Mouse (Mus musculus): ENCODE data around the gene Tspan18.

Gene Tspan18

DNA sequence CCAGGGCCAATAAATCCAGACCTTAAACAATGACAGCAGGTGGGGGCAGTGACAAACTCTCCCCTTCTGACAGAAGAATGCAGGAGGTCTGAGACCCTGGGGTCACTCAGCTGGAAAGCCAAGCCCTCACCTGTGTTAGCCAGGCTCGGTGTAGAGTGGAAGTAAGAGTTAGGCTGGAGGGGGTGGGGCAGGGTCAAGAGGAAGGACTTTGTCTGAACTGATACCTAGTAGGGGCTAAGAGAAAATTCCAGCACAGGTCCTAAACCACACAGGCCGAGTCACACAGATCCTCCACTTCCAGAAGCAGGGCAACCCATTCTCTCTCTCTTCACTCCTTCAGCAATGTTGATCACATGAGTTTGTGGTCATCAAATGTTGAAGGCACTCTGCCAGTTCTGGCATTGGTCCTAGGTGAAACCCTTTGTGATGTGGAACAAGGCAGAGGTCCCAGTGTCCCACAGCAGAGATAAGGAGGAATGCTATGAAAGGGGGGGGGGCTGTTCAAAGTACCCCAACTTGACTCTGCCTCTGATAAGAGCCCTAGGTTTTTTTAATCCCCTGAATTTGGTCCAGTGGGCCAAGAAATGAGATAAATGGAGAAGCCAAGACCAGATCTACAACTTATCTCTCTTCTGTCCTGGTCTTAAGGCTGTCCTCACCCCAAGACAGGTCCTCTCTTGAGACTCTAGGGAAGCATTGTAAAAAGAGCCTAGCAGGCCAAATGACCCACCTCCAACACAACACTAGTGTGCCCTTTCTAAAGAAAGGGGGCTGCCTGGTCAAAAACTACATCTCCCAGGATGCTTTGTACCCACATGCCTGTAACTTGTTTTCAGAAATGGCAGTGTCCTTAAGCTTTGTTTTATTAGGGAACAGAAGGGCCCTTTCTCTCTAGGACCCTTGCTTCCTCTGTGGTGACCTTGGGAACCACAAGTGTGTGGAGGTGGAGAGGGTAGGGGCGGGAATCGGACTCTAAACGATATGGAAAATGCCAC lies 71.7 kb downstream of the Tspan18 start:
- no peak for DNase-seq (ENCODE audit: extremely low spot score)

DNA sequence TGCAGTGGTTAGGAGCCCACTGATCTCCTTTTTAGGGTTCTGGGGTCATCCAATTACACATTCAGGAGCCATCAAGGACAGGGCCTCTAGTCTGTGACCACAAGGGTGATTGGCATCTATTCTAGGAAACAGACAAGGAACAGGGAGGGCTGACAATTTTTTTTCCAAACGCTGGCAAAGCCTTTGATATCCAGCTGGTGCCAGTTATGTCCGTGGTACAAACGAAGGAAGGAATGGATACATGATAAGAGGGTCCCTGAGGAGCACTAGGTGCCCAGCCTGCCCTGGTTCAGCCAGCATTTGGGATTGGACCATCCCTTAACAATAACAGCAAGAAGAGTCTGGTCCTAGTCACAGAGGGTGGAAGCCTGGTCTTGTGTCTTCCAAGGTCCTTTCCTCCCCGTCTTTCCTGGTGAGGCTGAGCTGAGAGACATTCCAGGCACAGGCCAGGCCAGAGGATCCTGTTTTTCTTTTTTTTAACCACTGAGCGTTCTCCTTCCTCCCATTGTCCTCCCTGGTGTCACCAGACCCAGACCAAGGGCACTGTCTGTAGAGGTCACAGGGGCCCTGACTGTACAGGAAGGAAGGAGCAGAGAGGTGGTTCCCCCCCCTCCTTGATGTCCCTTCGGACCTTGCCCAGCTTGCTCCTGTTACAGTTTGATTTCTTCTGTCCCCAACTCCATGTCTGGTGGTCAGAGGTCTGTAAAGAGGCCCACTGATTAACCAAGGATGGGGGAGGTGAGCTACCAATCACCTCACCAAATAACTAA lies 72.6 kb downstream of the Tspan18 start:
- no peak for DNase-seq (ENCODE audit: extremely low spot score)

DNA sequence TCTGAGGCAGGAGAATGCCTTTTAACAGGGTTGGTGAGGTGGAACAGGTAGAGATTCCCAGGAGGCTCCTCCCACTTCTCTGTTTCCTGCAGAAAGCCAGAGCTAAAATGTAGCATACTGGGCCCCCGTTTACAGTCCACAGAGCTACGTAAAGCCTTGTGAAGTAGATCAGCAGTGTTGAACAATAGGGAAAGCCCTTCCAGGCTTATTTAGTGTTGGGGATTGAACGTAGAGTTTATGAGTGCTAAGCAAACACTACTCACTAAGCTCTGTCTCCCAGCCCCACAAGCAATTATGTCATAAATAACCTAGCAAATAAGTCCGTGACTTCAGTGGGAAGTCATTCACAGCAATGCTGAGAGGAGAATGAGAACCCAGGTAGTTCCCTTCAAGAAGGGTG lies 76.7 kb downstream of the Tspan18 start:
- DNase-seq (ENCODE audit: extremely low spot score), result no peak

DNA sequence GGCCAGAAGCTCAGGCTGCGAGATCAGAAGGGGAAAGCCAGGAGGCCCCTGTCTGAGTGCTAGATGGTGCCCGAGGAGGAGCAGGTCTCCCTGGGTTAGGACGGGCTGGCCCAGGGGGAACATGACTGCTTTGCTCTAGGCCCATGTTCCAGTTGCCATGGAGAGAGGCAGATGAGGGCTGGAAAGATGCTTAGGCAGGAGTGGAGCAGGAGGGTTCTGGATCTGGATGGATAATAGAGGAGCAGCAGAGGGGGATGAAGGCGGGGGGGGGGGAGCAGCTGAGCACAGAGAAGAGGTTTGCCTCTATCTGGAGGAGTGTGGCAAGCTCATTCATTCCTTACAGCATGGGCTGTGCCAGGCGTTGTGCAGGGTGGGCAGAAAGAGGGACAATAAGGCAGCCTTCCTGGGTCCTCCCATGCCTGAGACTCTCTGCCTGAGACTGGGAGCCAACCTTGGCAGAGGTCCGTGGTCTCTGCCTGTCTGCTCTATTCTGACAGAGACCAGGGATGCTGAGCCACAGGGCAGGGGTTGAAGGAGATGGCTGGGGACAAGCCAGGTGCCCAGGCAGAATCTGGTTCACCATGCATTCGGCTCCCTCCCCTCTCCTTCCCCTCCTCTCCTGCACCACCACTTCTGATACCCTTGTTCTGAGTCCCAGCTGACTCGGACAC lies 77.4 kb downstream of the Tspan18 start:
- no peak for DNase-seq (ENCODE audit: extremely low spot score)

DNA sequence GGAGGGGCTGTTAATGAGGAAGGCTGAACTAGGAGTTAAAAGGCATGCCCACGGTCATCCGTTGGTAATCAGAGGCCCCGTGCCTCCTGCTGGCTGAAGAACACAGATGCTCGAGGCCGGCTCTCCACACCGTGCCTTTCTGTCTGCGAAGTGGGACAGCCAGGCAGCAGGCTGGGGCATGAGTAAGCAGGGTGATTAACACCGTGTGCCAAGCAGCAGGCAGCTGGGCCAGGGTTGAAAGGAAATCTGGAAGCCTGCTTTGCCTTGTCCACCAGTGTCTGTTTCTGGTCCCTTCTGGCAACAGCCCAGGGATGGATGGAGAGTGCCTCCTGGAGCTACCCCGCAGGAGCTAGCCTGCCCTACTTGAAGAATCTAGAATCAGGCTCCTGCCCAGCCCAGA lies 81.9 kb downstream of the Tspan18 start:
- DNase-seq (ENCODE audit: extremely low spot score), result no peak

DNA sequence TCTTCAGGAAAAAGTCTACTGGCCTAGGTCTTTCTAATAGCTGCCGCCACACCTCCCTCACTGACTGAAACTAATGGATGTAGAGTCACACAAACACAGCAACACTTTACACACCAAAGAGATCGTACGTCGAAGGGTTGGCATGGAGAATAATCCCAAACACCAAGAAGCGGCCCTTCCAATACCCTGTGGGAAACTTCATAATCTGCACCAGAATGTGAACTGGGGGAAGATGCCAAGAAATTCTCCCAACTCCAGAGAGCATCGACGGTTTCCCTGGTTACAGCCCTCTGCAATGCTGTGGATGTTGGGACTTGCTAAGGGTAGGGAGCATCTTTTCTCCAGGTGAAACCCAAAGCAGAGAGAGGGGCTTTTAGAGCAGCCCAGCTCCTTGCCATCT lies 83.7 kb downstream of the Tspan18 start:
- no peak for DNase-seq (ENCODE audit: extremely low spot score)

DNA sequence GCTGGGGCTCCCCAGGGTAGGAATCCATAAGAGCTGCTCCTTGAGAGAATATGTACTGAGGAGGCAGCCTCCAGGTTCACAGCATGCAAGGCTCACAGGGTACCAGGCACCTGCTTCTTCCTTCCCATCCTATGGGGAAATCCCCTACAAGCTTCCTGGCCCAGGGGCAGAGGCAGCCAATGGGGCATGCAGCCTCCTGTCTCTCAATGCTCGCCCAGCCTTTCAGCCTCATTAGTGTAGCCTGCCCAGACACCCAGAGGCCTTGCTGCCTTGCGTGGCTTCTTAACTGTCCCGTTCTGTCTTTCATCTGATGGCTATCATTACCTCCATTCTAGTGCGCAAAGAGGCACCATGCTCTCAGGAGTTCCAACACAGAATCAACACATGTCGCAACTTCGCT lies 85.2 kb downstream of the Tspan18 start:
- no peak for DNase-seq (ENCODE audit: extremely low spot score)

DNA sequence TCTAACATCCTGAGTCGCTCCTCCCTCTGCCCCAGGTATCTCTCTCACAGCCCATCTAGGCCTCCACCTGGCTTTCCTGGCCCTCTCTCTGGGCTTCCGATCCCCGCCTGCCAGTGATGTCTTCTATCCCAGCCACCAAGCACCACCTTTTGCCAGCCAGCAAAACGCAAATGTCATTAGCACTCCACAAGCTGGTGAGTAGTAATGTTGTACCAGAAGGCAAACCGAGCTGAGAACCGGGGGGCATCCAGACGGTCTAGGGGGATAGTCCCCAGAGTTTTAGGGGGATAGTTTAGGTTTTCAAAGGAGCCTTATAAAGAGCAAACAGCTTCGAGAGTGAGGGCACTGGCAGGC lies 90.2 kb downstream of the Tspan18 start:
- no peak for DNase-seq (ENCODE audit: extremely low spot score)

DNA sequence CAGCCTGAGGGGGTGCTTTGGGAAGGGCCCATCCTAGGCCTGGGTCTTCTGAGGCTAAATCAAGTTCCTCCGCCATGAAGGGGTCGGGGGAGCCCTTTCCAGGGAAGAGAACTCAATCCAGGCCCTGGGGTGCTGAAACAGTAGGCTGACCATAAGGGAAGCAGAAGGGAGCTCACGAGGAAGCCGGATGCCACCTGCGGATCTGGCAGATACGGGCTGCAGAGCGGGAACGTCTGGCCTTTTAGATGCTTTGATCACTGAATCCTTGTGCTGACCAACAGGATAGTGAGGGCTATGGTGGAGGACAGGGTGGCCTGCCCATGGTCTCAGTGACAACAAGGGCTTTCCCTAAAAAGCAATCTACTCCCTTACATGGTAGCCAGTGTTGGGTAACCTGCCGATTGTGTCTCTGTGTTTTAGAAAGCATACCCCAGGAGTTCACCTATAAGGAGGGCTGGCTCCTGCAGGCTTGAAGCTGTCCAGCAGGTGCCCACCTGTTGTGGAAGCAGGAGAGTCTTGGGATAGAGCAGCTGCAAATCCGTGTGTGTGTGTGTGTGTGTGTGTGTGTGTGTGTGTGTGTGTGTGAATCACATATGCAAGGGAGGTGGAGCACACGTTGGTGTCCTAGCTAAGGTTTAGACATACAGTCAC lies 90.7 kb downstream of the Tspan18 start:
- no peak for DNase-seq (ENCODE audit: extremely low spot score)

DNA sequence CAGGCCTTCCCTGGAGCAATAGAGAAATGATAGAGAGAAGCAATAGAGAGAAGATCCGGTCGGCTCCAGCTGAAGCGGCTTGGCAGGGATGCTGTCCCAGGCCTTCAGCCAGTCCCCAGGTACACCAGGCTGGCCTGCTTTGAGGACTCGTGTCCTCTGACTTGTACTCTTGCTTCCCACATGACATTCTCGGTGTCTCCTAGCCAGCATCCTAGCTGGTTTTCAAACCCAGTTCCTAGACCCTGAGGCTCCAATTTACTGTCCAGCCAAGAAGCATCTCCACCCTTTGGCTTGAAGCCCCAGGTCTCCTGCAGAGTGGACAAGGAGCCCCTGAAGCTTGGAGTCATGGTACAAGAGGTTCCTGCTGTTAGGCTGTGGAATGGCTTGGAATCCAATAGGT lies 92.1 kb downstream of the Tspan18 start:
- no peak for DNase-seq (ENCODE audit: extremely low spot score)

DNA sequence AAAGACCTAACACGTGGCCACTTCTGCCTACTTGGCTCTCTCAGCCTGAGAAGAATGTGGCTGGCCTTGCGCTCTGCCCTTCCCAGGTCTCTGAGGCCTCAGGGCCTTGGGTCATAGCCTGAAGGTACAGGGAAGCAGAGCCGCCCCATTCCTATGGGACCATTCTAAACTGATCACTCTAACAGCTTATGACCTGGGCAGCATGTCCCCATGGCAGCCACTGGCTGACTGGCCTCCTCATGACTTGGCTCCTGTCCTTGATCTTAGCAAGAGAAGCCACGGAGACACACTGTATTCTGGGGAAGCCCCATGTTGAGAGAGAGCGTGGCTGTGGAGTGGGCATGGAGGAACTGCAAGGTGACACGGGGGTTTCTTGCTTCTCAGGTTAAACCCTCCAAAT lies 95.4 kb downstream of the Tspan18 start:
- no peak for DNase-seq (ENCODE audit: extremely low spot score)

DNA sequence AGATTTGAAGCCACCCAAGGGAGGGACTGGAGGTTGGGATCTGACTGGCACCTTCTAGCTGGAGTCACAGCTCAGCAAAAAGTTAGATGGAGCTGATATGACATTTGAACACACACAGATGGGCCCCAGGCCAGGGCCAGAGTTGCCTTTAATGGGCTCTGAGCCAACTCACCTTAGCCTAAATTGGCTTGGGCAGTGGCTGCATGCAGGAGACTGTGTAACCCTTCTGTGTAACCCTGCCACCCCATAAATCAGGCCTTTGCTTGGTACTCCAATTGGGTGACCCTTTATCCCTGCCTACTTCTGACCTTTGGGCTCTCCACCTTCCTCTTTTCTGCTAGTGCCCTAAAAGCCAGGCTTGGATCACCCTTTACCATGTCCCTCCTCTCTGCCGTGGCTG lies 97.2 kb downstream of the Tspan18 start:
- DNase-seq (ENCODE audit: extremely low spot score), result no peak

DNA sequence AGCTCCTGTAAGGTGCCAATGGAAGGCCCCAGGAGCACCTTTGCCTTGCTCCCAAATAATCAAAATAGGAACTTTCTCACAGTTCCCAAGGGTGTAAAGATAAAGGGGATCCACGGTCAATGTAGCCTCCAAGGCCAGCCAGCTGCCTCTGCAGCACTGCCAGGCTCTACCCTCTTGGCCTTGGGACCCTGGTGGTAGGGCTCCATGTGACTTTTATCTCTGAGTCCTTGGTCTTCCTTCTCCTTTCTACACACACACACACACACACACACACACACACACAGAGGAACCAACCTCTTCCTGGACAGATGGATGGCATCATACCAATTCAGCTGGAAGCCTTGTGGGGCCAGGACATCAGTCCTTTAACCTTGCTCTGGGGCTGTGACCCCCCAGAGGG lies 102.2 kb downstream of the Tspan18 start:
- no peak for DNase-seq (ENCODE audit: extremely low spot score)

DNA sequence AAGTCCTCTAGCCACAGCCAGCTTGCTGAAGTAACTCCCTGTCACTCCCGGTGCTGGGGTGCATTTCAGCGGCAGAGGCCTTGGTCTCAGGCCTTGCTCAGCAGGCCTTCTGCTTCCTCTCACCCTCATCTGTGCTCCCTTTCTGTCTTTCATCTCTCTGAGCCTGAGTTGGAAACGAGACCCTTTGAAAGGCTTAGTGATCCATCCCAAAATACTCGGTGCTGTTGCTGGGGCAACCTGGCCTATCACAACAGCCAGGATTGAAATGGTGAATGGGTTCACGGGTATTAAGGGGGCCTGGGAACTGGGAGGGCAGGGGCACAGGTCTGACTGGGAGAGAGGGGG lies 105.9 kb downstream of the Tspan18 start:
- peak; percentile 58 for DNase-seq (ENCODE audit: extremely low spot score)

DNA sequence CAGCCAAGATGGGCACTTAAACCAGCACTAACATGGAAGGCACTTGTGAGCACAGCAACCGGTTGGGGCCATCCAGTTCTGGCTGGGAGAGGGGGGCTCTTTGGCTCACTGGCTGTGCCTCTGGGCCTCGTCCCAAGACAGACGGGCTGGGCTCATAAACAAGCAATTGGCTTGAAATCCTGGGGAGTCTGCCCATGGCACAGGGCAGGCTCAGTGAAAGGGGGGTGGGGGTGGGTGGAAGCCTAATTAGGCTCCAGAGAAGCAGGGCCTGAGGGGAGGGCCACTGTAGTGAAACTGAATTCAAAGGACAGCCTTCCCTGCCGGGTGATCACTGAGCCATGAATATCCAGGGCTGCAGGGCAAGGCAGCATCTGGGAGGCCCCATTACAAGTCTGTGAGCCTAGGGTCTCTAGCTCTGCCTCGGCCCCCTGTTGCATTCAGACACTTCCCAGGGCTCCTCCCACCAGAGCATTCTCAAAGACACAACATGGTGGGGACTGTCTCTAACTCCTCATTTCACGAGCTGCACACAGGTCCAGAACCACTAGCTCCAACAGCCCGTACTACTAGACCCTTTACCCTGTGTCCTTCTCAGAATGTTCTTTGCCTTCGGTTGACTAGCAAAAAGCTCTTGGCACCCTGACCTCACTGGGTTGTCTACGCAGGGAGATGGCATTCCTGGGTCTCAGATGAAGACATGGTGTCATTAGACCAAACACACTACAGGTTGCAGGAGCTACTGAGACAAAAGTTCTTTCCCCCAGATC lies 106.4 kb downstream of the Tspan18 start:
- DNase-seq (ENCODE audit: extremely low spot score), result peak; percentile 67

DNA sequence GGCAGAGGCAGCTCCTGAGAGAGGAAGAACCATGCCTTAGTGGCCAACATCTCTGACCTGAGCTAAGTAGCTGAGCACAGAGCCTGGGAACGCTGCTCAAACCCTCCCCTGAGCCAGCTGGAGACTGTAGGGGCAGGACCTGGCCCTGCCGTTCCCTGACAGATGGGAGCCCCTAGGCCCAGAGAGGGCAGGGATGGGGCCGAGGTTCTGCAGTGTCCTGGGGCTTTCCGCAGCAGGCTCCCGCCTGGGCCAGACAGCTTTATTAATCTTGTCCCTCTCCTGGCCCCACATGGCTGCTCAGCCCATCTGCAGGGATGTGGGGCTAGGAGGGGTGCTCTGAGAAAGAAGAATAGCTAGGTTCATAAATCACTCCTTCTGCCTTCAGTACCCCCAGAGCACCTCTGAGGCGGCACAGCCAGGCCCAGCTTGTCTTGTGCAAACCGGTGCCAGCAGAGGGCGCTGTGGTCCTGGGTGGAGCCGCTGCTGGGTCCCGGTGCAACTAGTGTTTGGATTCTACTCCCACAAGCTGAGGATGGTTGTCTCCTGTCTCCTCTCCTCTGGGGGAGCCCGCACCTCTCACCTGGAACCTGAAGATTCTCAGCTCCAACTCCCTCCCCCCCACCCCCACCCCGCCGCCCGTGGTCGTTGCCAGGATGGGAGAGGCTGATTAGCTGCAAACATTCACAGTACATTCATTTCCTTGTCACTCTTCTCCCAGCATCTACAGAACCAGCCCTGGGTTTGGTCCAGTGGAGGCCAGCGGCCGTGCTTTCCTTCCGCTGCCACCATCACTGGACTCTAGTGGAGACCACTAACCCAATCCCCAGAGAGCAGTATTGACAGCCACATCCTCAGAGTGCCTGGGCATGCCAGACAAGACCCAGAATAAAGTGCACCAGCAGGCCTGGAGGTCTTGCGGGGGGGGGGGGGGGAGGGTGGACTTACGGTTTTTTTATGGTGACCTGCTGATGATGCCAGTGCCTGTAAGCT lies 107.4 kb downstream of the Tspan18 start:
- peak; percentile 94 for DNase-seq (ENCODE audit: extremely low spot score)

DNA sequence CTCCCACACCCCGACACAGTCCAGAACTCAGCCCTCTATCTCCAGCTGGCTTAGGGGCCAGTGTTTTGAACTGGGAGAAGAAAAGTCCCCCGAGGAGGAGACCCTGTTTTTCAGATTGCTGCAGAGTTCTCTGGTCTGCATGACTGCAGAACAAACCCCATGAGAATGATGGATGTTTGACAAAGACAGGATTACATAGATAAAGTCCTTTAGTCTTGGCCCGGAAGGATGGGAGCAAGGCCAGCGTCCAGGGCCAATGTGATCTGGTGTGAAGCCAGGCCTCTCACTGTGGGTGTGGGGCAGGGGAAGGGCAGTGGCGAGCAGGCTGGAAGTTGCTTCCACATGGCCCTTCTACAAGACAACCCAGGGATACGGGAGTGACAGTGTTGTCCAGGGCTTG lies 110.8 kb downstream of the Tspan18 start:
- no peak for DNase-seq (ENCODE audit: extremely low spot score)

DNA sequence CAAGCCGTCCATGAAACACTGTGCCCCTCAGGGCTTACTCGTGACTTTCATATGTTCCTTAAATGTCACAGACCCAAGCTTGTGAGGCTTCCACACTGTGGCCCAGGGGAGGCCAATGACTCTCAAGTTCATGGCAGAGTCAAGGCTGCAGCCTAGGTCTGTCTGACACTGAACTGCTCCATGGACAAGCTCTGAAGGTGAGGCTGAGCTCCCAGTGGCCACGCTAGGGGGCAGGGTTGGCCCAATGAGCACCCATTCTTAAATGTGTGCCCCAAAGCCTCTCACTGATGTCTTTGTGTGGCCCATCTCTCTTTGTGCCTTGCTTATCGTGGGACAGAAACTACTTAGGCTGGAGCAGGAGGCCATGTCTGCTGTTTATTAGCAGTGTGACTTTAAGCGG lies 113.9 kb downstream of the Tspan18 start:
- DNase-seq (ENCODE audit: extremely low spot score), result no peak

DNA sequence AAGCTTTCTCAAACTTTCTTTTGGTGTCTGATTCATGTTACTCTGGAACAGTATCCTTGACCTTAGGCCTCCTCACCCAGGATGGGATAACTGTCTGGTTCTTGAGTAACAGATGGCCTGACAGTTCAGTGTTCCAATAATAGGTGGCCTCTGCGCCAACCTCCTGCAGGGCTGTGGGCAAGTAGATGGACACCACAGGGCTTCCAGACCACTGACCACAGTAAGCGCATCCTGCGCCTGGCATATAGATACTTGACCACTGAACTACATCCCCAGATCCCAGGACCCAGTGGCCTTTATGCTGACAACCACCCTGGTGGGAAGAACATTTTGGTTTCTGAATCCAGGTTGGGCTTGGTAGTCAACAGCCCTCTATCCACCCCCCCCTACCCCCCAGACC lies 114.7 kb downstream of the Tspan18 start:
- DNase-seq (ENCODE audit: extremely low spot score), result no peak

DNA sequence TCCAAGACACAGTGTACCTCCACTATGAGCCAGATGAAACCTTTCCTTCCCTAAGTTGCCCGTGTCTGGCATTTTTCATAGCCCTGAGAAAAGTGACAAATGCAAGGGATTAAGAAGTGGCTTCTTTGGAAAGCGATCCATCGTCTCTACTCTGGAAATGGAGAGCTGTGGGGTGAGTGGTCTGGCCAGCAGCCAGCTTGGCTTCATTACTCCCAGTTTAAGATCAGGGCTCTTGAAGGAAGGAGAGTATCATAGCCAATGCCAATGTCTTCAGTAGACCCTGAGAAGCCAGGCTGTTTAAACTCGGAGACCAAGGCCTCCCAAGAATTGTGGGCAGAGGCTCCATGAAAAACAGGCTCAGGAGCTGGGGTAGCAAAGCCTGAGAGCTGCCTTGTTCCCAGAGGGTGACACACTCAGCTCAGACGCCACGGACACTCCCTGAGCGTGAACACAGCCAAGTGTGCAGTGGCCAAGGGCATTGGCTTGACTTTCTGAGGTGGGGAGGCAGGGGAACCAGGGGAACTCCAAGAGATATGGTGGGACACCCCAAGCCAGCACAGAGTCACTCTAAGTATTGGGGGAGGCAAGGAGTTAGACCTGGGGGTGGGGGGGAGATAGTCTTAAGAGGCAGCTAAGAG lies 115.8 kb downstream of the Tspan18 start:
- DNase-seq (ENCODE audit: extremely low spot score), result no peak

Measured in embryo, embryonic 9.5 days (tissue).